Mouse (Mus musculus) kidney, embryonic 14.5 days (tissue): ENCODE measurements around the gene Khk. TPM values are rescaled to one million over a fixed set of nuclear protein-coding genes. Genes with fewer than 3 reads are reported as not detected.

ENCODE experiments used
- ATAC-seq: fragments of 200-750 bp; cut with Nextera tagmentation; 2 replicates; pipeline ENCODE4 v1.8.0; 2017; ENCODE audit warnings: moderate number of reproducible peaks, mild to moderate bottlenecking, moderate TSS enrichment, moderate library complexity; ENCODE audit not compliant: low FRiP score, low TSS enrichment
- H3K27ac ChIP-seq: fragments of 300-500 bp; sonication (generic); 2 replicates; pipeline ENCODE4 v1.5.1; 2014; ENCODE audit warnings: low read depth, mild to moderate bottlenecking, low read length, moderate library complexity, mixed read lengths
- H3K27me3 ChIP-seq: fragments of 300-500 bp; sonication (generic); 2 replicates; pipeline ENCODE4 v1.6.1; 2014; ENCODE audit warnings: mild to moderate bottlenecking, low read length; ENCODE audit not compliant: control insufficient read depth, insufficient read depth
- H3K36me3 ChIP-seq: fragments of 300-500 bp; sonication (generic); 2 replicates; pipeline ENCODE4 v1.6.1; 2014; ENCODE audit warnings: low read length, mixed read lengths; ENCODE audit not compliant: control insufficient read depth, insufficient read depth
- H3K4me1 ChIP-seq: fragments of 300-500 bp; sonication (generic); 2 replicates; pipeline ENCODE4 v1.6.1; 2014; ENCODE audit warnings: low read length, mixed read lengths; ENCODE audit not compliant: control insufficient read depth, insufficient read depth
- H3K4me2 ChIP-seq: fragments of 300-500 bp; sonication (generic); replicated peaks from 2 replicates; pipeline ENCODE4 v1.6.1; 2014; ENCODE audit warnings: low read depth, mild to moderate bottlenecking, low read length
- H3K4me3 ChIP-seq: fragments of 300-500 bp; sonication (generic); 2 replicates; pipeline ENCODE4 v1.5.1; 2014; ENCODE audit warnings: mild to moderate bottlenecking, low read length
- H3K9ac ChIP-seq: fragments of 300-500 bp; sonication (generic); 2 replicates; pipeline ENCODE4 v1.6.1; 2014; ENCODE audit warnings: low read depth, mild to moderate bottlenecking, low read length, moderate library complexity
- H3K9me3 ChIP-seq: fragments of 300-500 bp; sonication (generic); 2 replicates; pipeline ENCODE4 v1.6.1; 2016; ENCODE audit warnings: low read length; ENCODE audit not compliant: control insufficient read depth
- WGBS: fragments of 180-500 bp; shearing (Covaris S2); extraction: QIAGEN DNeasy Blood & Tissue Kit; methylation state at CpG from one replicate; pipeline ENCODE4 v1.1.7; 2014; 5-methylcytosine and 5-hydroxymethylcytosine counted together
- polyA plus RNA-seq: library from polyadenylated mRNA; unstranded; fragments of >200 nt; fragmentation: Nextera tagmentation; extraction: Ambion mirVana; gene quantifications from 2 replicates; pipeline ENCODE4 v1.2.1, GENCODE M21; 2014

The Khk gene
- polyA plus RNA-seq, 1 experiment from 2014 or later, result 31.4 TPM

GRCm38 (mm10) chr5:30909863-30910262 is 11.4 kb upstream of the Khk start:
- peaks cover 69% of the 10 kb centered on the region for H3K4me1 ChIP-seq
- H3K9me3 ChIP-seq, result no peaks in the 10 kb centered on the region
- no peak overlapping the region for H3K4me3 ChIP-seq
- H3K36me3 ChIP-seq, result peaks cover 14% of the 10 kb centered on the region
- H3K4me2 ChIP-seq, result no peak overlapping the region
- no peak for ATAC-seq
- no peaks in the 10 kb centered on the region for H3K27me3 ChIP-seq
- H3K27ac ChIP-seq, result peak overlapping the region; percentile 98
- WGBS, result 78% methylated on average over 7 of the region's 7 CpGs
- H3K9ac ChIP-seq, result no peak overlapping the region

GRCm38 (mm10) chr5:30910481-30910880 is 10.8 kb upstream of the Khk start:
- ATAC-seq, result no peak
- Histone ChIP-seq H3K27me3 (no peaks in the 10 kb centered on the region), H3K4me2 (no peak overlapping the region), H3K4me1 (peaks cover 71% of the 10 kb centered on the region), H3K36me3 (peaks cover 8% of the 10 kb centered on the region), H3K9me3 (no peaks in the 10 kb centered on the region), H3K27ac (peak overlapping the region; percentile 98), H3K4me3 (no peak overlapping the region), H3K9ac (no peak overlapping the region)

GRCm38 (mm10) chr5:30912156-30912555 is 9.1 kb upstream of the Khk start:
- H3K27ac ChIP-seq, result peak overlapping the region; percentile 96
- peaks cover 63% of the 10 kb centered on the region for H3K4me1 ChIP-seq
- 71% methylated on average over 5 of the region's 5 CpGs for WGBS
- H3K9me3 ChIP-seq, result no peaks in the 10 kb centered on the region
- H3K4me2 ChIP-seq, result no peak overlapping the region
- H3K27me3 ChIP-seq, result no peaks in the 10 kb centered on the region
- peak overlapping the region; percentile 13; the same call in 1 of the 2 replicates for H3K9ac ChIP-seq
- peaks cover 7% of the 10 kb centered on the region for H3K36me3 ChIP-seq
- H3K4me3 ChIP-seq, result no peak overlapping the region
- ATAC-seq, result no peak

DNA sequence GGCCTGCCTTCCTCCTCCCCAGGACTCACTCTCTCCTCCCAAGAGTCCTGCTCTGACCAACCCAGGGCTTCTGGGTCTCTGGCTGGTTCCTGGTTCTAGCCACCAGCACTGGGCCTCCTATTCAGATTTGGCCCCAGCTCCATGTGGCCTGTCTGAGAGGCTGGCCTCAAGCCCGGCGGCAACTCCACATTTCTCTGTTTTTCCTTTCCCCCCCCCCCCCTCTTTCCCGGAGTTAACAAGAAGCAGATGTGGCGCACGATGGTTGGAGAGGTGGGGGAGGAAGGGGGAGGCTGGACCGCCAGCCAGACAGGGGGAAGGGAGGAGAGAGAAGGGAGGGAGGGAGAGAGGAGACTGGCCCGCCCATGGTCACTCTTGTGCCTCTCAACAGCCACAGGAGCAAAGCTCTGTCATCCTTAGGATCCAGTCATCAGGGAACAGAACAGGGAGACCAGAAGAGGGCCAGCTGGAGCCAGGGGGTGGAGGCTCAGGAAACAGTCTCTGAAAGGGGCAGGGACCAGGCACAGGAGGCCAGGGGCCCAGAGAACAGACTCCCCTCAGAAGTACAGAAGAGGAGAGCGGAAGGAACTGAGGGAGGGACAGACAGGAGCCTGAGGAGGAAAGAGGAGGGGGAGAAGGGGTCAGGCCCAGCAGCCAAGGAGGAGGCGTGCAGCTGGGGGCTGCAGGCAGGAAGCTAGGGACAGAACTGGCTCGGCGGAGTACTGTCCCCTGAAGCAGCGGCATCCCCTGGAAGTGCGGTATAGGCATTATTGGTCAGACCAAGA is 8.0 kb upstream of the Khk start, which contains the start of gene Emilin1:
Gene Emilin1, plus strand, starts transcription at position 343 of the 782 bp plus-strand sequence.
- Histone ChIP-seq H3K9ac (peak within 1 kb of the TSS; percentile 74), H3K4me2 (peak within 1 kb of the TSS; percentile 61), H3K36me3 (peaks cover 18% of the 10 kb centered on the region), H3K9me3 (no peaks in the 10 kb centered on the region), H3K27ac (peak within 1 kb of the TSS; percentile 96), H3K4me1 (peaks cover 63% of the 10 kb centered on the region), H3K4me3 (peak within 1 kb of the TSS; percentile 60), H3K27me3 (no peaks in the 10 kb centered on the region)
- 11% methylated on average over 11 of the region's 13 CpGs for WGBS
- ATAC-seq, result peak; percentile 75

GRCm38 (mm10) chr5:30914101-30914635 is 7.1 kb upstream of the Khk start:
- ATAC-seq, result no peak
- H3K4me3 ChIP-seq, result peak overlapping the region; percentile 60
- peaks cover 54% of the 10 kb centered on the region for H3K4me1 ChIP-seq
- peak overlapping the region; percentile 61 for H3K4me2 ChIP-seq
- H3K27ac ChIP-seq, result peak overlapping the region; percentile 96
- peak overlapping the region; percentile 74 for H3K9ac ChIP-seq
- H3K36me3 ChIP-seq, result peaks cover 26% of the 10 kb centered on the region
- 42% methylated on average over 7 of the region's 7 CpGs for WGBS
- H3K9me3 ChIP-seq, result no peaks in the 10 kb centered on the region
- no peaks in the 10 kb centered on the region for H3K27me3 ChIP-seq

DNA sequence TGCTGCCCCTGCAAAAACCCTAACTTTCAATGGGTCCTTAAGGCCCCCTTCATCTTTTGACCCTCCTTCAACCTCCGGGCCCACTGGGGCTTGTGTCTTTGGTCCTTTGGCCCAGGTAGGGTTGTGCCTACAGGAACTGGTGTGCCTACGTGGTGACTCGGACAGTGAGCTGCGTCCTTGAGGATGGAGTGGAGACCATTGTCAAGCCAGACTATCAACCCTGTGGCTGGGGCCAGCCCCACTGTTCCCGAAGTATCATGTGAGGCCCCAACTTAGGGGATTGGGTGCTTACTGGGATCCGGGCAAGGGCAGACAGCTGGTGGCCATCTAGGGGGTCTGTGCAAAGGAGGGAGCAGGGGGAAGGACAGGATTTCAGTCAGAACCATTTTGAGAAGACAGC is 6.4 kb upstream of the Khk start:
- ATAC-seq, result no peak
- peak overlapping the region; percentile 61 for H3K4me2 ChIP-seq
- H3K4me3 ChIP-seq, result peak overlapping the region; percentile 60
- peak overlapping the region; percentile 74 for H3K9ac ChIP-seq
- no peaks in the 10 kb centered on the region for H3K9me3 ChIP-seq
- H3K27ac ChIP-seq, result peak overlapping the region; percentile 96; the same call in 1 of the 2 replicates
- peaks cover 33% of the 10 kb centered on the region for H3K36me3 ChIP-seq
- WGBS, result 59% methylated on average over 6 of the region's 6 CpGs
- no peaks in the 10 kb centered on the region for H3K27me3 ChIP-seq
- H3K4me1 ChIP-seq, result peaks cover 50% of the 10 kb centered on the region

- H3K9ac ChIP-seq, result peak overlapping the region; percentile 74
- peak overlapping the region; percentile 96; the same call in 1 of the 2 replicates for H3K27ac ChIP-seq
- no peaks in the 10 kb centered on the region for H3K27me3 ChIP-seq
- peaks cover 39% of the 10 kb centered on the region for H3K36me3 ChIP-seq
- H3K4me3 ChIP-seq, result peak overlapping the region; percentile 60
- H3K4me2 ChIP-seq, result peak overlapping the region; percentile 61
- H3K4me1 ChIP-seq, result peaks cover 47% of the 10 kb centered on the region
- WGBS, result 44% methylated on average over 9 of the region's 9 CpGs
- H3K9me3 ChIP-seq, result no peaks in the 10 kb centered on the region
- ATAC-seq, result peak; percentile 4; the same call in 1 of the 2 replicates
These were observed 5.8 kb upstream of the Khk start for GRCm38 (mm10) chr5:30915456-30915855.

DNA sequence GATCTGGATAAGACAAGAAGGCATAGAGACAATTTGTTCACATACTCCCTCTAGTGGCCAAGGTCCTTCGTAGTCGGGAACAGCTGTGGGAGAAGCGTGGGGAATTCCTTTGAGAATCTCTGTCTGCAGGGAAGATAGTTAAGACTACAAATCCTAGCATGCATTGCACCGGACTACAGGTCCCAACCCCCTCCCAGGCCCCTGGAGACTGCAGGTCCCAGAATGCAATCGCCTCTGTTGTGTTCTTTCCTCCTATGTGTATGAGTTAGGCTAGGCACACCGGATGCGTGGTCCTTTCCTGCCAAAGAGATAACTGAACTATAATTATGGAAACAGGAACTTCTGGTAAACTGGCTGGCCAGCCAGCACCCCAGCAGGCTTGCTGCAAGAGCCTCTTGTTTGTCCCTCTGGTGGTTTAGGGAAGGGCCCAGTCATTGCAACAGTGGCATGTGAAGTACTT is 5.2 kb upstream of the Khk start:
- Histone ChIP-seq H3K4me1 (peaks cover 41% of the 10 kb centered on the region), H3K4me3 (peak overlapping the region; percentile 60), H3K4me2 (peak overlapping the region; percentile 61), H3K9me3 (no peaks in the 10 kb centered on the region), H3K27ac (0 out of 2 replicates have a peak overlapping the region, but pooled peaks have one; percentile 38), H3K9ac (0 out of 2 replicates have a peak overlapping the region, but pooled peaks have one; percentile 74), H3K36me3 (peaks cover 44% of the 10 kb centered on the region), H3K27me3 (no peaks in the 10 kb centered on the region)
- WGBS, result 11% methylated on average over 7 of the region's 7 CpGs
- ATAC-seq, result peak; percentile 58

GRCm38 (mm10) chr5:30916841-30917240 is 4.4 kb upstream of the Khk start:
- peak overlapping the region; percentile 12; the same call in 1 of the 2 replicates for H3K9ac ChIP-seq
- H3K27ac ChIP-seq, result no peak overlapping the region

More at GRCm38 (mm10) chr5:30916841-30917240, 4.4 kb upstream of the Khk start:
- WGBS, result 94% methylated on average over 9 of the region's 9 CpGs
- no peak for ATAC-seq
- Histone ChIP-seq H3K9me3 (no peaks in the 10 kb centered on the region), H3K36me3 (peaks cover 45% of the 10 kb centered on the region), H3K27me3 (no peaks in the 10 kb centered on the region), H3K4me3 (no peak overlapping the region), H3K4me2 (no peak overlapping the region), H3K4me1 (peaks cover 36% of the 10 kb centered on the region)
